Mouse (Mus musculus) hindbrain, embryonic 16.5 days (tissue): ENCODE data around the gene Rab3d. TPM values are rescaled to one million over a fixed set of nuclear protein-coding genes. Genes with fewer than 3 reads are reported as not detected.

Experiments used
- ATAC-seq: fragments of 200-750 bp; cut with Nextera tagmentation; 2 replicates; pipeline ENCODE4 v1.8.0; 2017; ENCODE audit warnings: moderate TSS enrichment, moderate library complexity
- H3K27ac ChIP-seq: fragments of 300-500 bp; sonication (generic); 2 replicates; pipeline ENCODE4 v1.5.1; 2014; ENCODE audit warnings: low read depth, mild to moderate bottlenecking, control low read depth, low read length, moderate library complexity
- H3K27me3 ChIP-seq: fragments of 300-500 bp; sonication (generic); replicated peaks from 2 replicates; pipeline ENCODE4 v1.6.1; 2014; ENCODE audit warnings: low read length; ENCODE audit not compliant: control insufficient read depth, insufficient read depth
- H3K36me3 ChIP-seq: fragments of 300-500 bp; sonication (generic); 2 replicates; pipeline ENCODE4 v1.6.1; 2014; ENCODE audit warnings: mild to moderate bottlenecking, low read length, moderate library complexity, mixed read lengths; ENCODE audit not compliant: control insufficient read depth, insufficient read depth
- H3K4me1 ChIP-seq: fragments of 300-500 bp; sonication (generic); 2 replicates; pipeline ENCODE4 v1.6.1; 2014; ENCODE audit warnings: low read depth, low read length; ENCODE audit not compliant: control insufficient read depth, insufficient read depth
- H3K4me2 ChIP-seq: fragments of 300-500 bp; sonication (generic); 2 replicates; pipeline ENCODE4 v1.6.1; 2014; ENCODE audit warnings: mild to moderate bottlenecking, low read length, control low read depth, moderate library complexity
- H3K4me3 ChIP-seq: fragments of 300-500 bp; sonication (generic); 2 replicates; pipeline ENCODE4 v1.5.1; 2014; ENCODE audit warnings: mild to moderate bottlenecking, low read length, control low read depth, moderate library complexity
- H3K9ac ChIP-seq: fragments of 300-500 bp; sonication (generic); 2 replicates; pipeline ENCODE4 v1.6.1; 2014; ENCODE audit warnings: low read depth, mild to moderate bottlenecking, control low read depth, low read length, moderate library complexity
- H3K9me3 ChIP-seq: fragments of 300-500 bp; sonication (generic); 2 replicates; pipeline ENCODE4 v1.6.1; 2014; ENCODE audit warnings: mild to moderate bottlenecking, low read length, moderate library complexity; ENCODE audit not compliant: control insufficient read depth
- WGBS: fragments of 180-500 bp; shearing (Covaris S2); extraction: QIAGEN DNeasy Blood & Tissue Kit; methylation state at CpG from one replicate; pipeline ENCODE4 v1.1.7; 2014; 5-methylcytosine and 5-hydroxymethylcytosine counted together
- polyA plus RNA-seq: library from polyadenylated mRNA; unstranded; fragments of >200 nt; fragmentation: Nextera tagmentation; extraction: Ambion mirVana; gene quantifications from 2 replicates; pipeline ENCODE4 v1.2.1, GENCODE M21; 2015

Rab3d gene
- polyA plus RNA-seq, 1 experiment from 2014 or later: 23.6 TPM

DNA sequence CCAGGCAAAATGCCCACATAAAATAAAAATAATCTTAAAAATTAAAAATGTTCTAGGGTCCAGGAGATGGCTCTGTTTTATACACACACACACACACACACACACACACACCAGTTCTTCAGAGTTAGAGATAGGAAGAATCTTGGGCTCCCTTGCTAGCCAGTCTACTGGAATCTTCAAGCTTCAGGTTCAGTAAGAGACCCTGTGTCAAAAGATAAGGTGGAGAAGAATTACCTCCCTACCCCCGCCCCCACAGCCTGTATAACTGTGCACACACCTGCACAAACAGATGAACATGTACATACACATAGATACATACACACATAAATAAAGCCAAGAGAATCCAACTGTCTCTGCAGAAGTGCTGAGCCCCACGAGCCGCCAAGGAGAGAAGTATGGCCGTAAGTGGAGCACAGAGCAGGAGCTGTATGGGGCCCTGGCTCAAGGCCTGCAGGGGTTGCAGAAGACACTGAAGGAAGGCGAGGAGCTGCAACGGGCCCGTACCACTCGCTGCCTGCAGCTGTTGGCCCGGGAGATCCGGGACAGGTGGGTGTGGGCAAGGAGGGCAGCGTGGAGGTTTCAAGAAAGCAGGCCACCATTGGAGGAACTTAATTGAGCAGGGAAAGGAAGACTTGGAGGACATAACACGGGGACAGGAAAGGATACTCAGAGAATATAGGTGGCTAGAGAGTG is 14.6 kb upstream of the Rab3d start:
- H3K9me3 ChIP-seq: no peaks in the 10 kb centered on the region
- no peak overlapping the region for H3K4me3 ChIP-seq
- no peak overlapping the region for H3K9ac ChIP-seq
- peaks cover under 1% of the 10 kb centered on the region for H3K4me1 ChIP-seq
- no peak overlapping the region for H3K4me2 ChIP-seq
- H3K27ac ChIP-seq: no peak overlapping the region
- 61% methylated on average over 12 of the region's 12 CpGs for WGBS
- H3K36me3 ChIP-seq: no peaks in the 10 kb centered on the region
- H3K27me3 ChIP-seq: no peaks in the 10 kb centered on the region; the same call in 1 of the 2 replicates
- no peak for ATAC-seq

DNA sequence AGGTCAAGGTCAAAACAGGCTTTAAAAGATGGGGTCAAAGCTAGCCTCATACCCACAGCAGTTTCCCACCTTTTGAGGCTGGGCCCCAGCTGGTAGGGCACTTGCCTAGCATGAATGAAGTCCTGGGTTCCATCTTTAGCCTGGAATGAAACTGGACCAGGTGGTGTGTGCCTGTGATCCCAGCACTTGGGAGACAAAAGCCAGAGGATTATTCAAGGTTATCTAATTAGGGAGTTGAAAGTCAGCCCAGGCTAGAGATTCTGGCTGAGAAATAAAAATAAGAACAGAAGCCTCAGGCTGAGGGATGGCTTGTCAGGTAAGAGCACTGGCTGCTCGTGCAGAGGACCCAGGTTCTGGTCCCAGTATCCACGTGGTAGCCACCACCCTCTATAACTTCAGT is 14.0 kb upstream of the Rab3d start:
- H3K4me2 ChIP-seq: no peak overlapping the region
- no peaks in the 10 kb centered on the region for H3K9me3 ChIP-seq
- no peaks in the 10 kb centered on the region; the same call in 1 of the 2 replicates for H3K27me3 ChIP-seq
- no peak overlapping the region for H3K27ac ChIP-seq
- no peaks in the 10 kb centered on the region for H3K36me3 ChIP-seq
- 40% methylated on average over 2 of the region's 2 CpGs for WGBS
- H3K9ac ChIP-seq: no peak overlapping the region
- no peak overlapping the region for H3K4me3 ChIP-seq
- no peak for ATAC-seq
- H3K4me1 ChIP-seq: no peaks in the 10 kb centered on the region

DNA sequence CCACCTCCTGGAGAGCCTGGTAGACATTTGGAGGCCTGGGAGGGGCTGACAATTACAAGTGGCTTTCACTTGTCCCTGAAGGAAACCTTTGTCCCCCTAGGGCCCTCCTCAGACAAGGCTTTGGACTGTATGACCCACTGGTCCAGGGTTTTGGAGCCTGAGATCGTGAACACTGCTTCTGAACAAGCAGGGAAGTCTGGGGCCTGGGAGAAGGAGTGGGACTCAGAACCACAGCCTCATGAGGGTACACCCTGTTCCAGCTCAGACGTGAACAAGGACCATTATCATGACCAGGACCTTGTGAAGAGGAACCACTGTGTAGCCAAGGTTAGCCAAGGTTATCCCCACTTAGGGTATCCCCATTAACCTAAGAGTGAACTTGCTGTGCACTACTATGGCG is 11.2 kb upstream of the Rab3d start:
- Histone ChIP-seq H3K9ac (no peak overlapping the region), H3K4me2 (no peak overlapping the region), H3K4me1 (peaks cover 9% of the 10 kb centered on the region)

DNA sequence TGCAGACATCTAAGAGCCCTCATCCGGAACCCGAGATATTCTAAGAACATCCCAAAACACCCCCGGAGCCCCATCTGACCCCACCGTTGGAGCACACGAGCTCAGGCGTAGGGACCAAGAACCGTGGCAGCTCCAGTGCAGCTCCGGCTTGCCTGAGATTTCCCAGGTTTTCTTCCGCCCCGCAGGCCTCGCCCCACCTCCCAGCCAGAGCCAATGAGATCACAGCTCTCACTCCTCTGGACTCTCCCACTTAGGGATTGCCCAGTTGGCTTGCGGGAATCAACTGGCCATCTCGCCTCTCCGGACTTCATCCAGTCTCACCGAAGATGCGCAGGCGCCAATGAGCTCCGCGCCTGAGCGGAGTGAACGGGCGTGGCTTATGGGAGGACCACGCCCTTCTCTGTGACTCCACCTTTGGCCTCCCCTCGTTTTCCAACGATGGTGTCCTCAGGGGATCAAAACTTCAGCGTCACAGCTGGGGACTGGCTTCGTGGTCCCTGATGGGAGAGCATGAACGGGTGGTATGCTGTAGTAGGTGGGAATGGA is 9.3 kb upstream of the Rab3d start, which contains the start of the genes Ccdc159 and Tmem205:
Ccdc159 (plus strand) TSS at position 264 of the 546 bp plus-strand sequence.
Tmem205 (minus strand) TSS at position 349 of the 546 bp plus-strand sequence.
- H3K4me3 ChIP-seq: peak within 1 kb of the TSS; percentile 58
- H3K4me1 ChIP-seq: peaks cover 9% of the 10 kb centered on the region
- peak within 1 kb of the TSS; percentile 78 for H3K9ac ChIP-seq
- no peaks in the 10 kb centered on the region for H3K27me3 ChIP-seq
- peak; percentile 98 for ATAC-seq
- peak within 1 kb of the TSS; percentile 70 for H3K4me2 ChIP-seq
- H3K27ac ChIP-seq: peak within 1 kb of the TSS; percentile 60
- no peaks in the 10 kb centered on the region for H3K9me3 ChIP-seq
- under 1% methylated on average over 28 of the region's 28 CpGs for WGBS
- no peaks in the 10 kb centered on the region for H3K36me3 ChIP-seq

More for the DNA sequence above, 11.2 kb upstream of the Rab3d start:
- H3K9me3 ChIP-seq: no peaks in the 10 kb centered on the region
- no peak overlapping the region for H3K4me3 ChIP-seq
- no peak for ATAC-seq
- no peaks in the 10 kb centered on the region for H3K36me3 ChIP-seq
- no peak overlapping the region for H3K27ac ChIP-seq
- 79% methylated on average over 3 of the region's 3 CpGs for WGBS
- no peaks in the 10 kb centered on the region; the same call in 1 of the 2 replicates for H3K27me3 ChIP-seq

DNA sequence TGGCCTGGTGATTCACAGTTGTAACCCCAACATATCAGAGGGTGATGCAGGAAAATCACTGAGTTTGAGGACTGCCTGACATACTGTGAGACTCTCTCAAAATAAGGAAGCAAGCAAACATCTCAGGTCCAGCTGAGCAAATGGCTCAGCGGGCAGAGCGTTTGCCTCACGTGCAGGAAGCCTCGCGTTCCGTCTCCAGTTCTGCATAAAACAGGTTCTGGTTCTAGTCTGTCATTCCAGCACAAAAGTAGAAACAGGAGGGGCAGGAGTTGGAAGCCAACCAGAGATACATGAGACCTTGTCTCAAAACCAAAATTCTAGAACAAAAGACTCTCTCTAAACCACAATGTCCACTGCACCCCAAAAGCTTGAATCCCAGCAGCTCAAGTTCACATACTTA is 8.8 kb upstream of the Rab3d start:
- WGBS: 1% methylated on average over 6 of the region's 6 CpGs
- Histone ChIP-seq H3K9me3 (no peaks in the 10 kb centered on the region), H3K27me3 (no peaks in the 10 kb centered on the region), H3K4me3 (peak overlapping the region; percentile 58), H3K4me2 (peak overlapping the region; percentile 70), H3K36me3 (no peaks in the 10 kb centered on the region), H3K27ac (peak overlapping the region; percentile 60), H3K4me1 (peaks cover 9% of the 10 kb centered on the region), H3K9ac (peak overlapping the region; percentile 78)
- ATAC-seq: no peak

DNA sequence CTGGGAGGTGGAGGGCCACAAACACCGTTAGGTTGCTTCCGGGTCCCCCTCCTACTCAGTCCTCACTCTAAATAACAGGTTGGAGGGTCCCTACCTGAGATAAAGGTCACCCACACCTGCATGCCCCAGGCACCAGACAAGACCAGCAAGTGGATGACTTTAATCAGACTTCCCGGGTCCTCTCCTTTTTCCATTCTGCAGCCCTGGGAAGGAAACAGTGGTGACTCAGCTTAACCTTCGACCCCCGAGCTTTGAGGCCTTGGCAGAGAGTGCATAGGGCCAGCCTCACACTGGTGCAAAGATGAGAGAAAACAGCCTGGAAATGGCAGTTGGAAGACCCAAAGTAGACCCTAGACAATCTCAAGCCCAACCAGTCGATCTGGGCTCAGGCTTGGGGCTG is 8.2 kb upstream of the Rab3d start:
- H3K4me3 ChIP-seq: peak overlapping the region; percentile 58
- ATAC-seq: no peak
- peak overlapping the region; percentile 70 for H3K4me2 ChIP-seq
- peaks cover 9% of the 10 kb centered on the region for H3K4me1 ChIP-seq
- 83% methylated on average over 6 of the region's 6 CpGs for WGBS
- no peaks in the 10 kb centered on the region for H3K36me3 ChIP-seq
- H3K9ac ChIP-seq: peak overlapping the region; percentile 16; the same call in 1 of the 2 replicates
- H3K27ac ChIP-seq: no peak overlapping the region
- H3K9me3 ChIP-seq: no peaks in the 10 kb centered on the region
- H3K27me3 ChIP-seq: no peaks in the 10 kb centered on the region

DNA sequence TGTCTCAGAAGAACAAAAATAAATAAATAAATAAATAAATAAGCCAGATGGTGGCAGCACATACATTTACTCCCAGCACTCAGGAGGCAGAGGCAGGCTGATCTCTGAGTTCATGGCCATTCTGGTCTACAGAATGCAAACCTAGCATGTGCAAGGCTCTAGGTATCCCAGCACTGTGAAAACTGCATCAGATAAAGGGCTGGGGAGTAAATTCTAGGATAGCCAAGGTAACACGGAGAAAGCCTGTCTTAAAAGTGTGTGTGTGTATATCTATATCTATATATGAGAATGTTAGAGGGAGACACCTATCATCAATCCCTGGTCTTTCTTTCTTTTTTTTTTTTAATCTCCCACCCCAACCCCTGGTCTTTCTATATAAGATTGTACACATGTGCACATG is 7.5 kb upstream of the Rab3d start:
- H3K27ac ChIP-seq: no peak overlapping the region
- no peaks in the 10 kb centered on the region for H3K9me3 ChIP-seq
- no peaks in the 10 kb centered on the region for H3K36me3 ChIP-seq
- H3K4me1 ChIP-seq: peaks cover 9% of the 10 kb centered on the region
- no peak overlapping the region for H3K4me3 ChIP-seq
- no peak for ATAC-seq
- 100% methylated on average over 1 of the region's 1 CpGs for WGBS
- H3K4me2 ChIP-seq: no peak overlapping the region
- no peak overlapping the region for H3K9ac ChIP-seq
- no peaks in the 10 kb centered on the region for H3K27me3 ChIP-seq

DNA sequence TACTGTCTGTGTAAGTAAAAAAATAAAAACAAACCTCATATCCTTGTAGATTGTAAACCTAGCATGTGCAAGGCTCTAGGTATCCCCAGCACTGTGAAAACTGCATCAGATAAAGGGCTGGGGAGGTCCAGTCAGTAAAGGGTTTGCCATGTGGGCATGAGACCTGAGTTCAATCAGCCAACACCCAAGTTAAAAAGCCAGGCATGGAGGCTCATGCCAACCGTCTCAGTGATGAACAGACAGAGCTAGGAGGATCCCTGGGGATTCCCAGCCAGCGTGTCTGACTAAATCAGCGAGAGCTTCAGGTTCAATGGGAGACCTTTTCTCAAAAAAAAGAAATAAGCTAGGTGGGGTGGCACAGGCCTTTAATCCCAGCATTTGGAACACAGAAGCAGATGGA is 7.0 kb upstream of the Rab3d start:
- 74% methylated on average over 3 of the region's 3 CpGs for WGBS

DNA sequence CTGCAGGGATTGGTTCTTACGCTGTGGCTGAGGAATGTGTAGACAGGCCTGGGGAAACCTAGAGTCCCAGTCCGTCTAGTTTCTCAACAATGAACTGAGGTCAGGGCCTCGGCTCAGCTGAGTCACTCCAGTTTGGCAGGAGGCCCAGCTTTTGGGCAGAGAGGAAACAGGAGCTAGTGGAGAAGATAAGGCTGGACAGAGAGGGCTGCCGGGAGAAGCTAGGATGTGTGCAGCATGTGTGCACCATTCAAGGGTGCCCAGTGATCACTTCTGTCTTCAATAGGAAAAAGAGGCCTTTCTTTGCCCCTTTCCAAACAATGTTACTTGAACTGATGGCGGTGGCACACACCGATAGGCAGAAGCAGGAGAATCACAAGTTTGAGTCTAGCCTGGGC is 6.1 kb upstream of the Rab3d start:
- ATAC-seq: no peak
- 67% methylated on average over 6 of the region's 6 CpGs for WGBS

More for the DNA sequence above, 7.0 kb upstream of the Rab3d start:
- no peak for ATAC-seq
- Histone ChIP-seq H3K27ac (no peak overlapping the region), H3K4me3 (no peak overlapping the region), H3K4me2 (no peak overlapping the region), H3K27me3 (no peaks in the 10 kb centered on the region), H3K9me3 (no peaks in the 10 kb centered on the region), H3K4me1 (peaks cover 9% of the 10 kb centered on the region), H3K9ac (no peak overlapping the region), H3K36me3 (no peaks in the 10 kb centered on the region)

More for the DNA sequence above, 6.1 kb upstream of the Rab3d start:
- Histone ChIP-seq H3K9ac (no peak overlapping the region), H3K27ac (no peak overlapping the region), H3K4me3 (no peak overlapping the region), H3K36me3 (no peaks in the 10 kb centered on the region), H3K27me3 (no peaks in the 10 kb centered on the region), H3K9me3 (no peaks in the 10 kb centered on the region), H3K4me1 (peaks cover 9% of the 10 kb centered on the region), H3K4me2 (no peak overlapping the region)
